In genomic region chr17:88598056-88598420, GRCm38 (mm10) we compare ENCODE assay signal across 9 mouse cellular contexts. TPM values are rescaled to one million over a fixed set of nuclear protein-coding genes. Genes with fewer than 3 reads are reported as not detected.
DNase-seq lines count a peak whose midpoint lies in the region; ATAC-seq and TF ChIP-seq lines count a peak whose summit lies in the region.
"Had no signal": no experiment of that assay in that cellular context is flagged by ENCODE, and none has a peak within 500 bp of the region (broad histone marks: within the 10 kb centered on the region; RNA-seq: fewer than 3 reads in every experiment).

No protein-coding gene starts in this region.

- TF ChIP-seq CTCF in G1E (IDR thresholded peaks at IDR 0.05; ENCODE audit: low read depth, low read length): no peak

- intact Hi-C loops in left cerebral cortex, postnatal 4 days (cut with DNase I): no loop called here

- peaks cover 27% of the 10 kb centered on the region for H3K4me1 ChIP-seq in heart, embryonic 15.5 days (replicated peaks)
- H3K4me1 ChIP-seq in G1E (ENCODE audit: insufficient read depth, low read depth, low read length): peaks cover 12% of the 10 kb centered on the region
- peaks cover 14% of the 10 kb centered on the region for H3K4me1 ChIP-seq in forebrain, embryonic 16.5 days (replicated peaks; ENCODE audit: control insufficient read depth, insufficient read depth, low read length)
- peaks cover 37% of the 10 kb centered on the region for H3K4me1 ChIP-seq in midbrain, embryonic 10.5 days

- H3K27me3 ChIP-seq in heart, embryonic 15.5 days: no peaks in the 10 kb centered on the region
- peaks cover 19% of the 10 kb centered on the region for H3K27me3 ChIP-seq in G1E (ENCODE audit: insufficient read depth, low read length)
- no peaks in the 10 kb centered on the region for H3K27me3 ChIP-seq in forebrain, embryonic 16.5 days (replicated peaks; ENCODE audit: control insufficient read depth, insufficient read depth, low read length)
- H3K27me3 ChIP-seq in midbrain, embryonic 10.5 days (ENCODE audit: low read depth, poor library complexity, severe bottlenecking): no peaks in the 10 kb centered on the region

- no peak for DNase-seq in heart, adult 11 months
- no peak for DNase-seq in G1E (ENCODE audit: low spot score)
- no peak for DNase-seq in midbrain, embryonic 10.5 days (ENCODE audit: low spot score)
- no peak for DNase-seq in layer of hippocampus, adult 9-11 months
- DNase-seq in gastrocnemius, adult 8-10 months (ENCODE audit: low spot score in 2 of 2): no peak
- DNase-seq in left cerebral cortex, postnatal 4 days: no peak

- WGBS in heart, embryonic 15.5 days: 5% methylated on average over 5 of the region's 5 CpGs
- 10% methylated on average over 5 of the region's 5 CpGs for WGBS in forebrain, embryonic 16.5 days
- WGBS in midbrain, embryonic 10.5 days: 9% methylated on average over 5 of the region's 5 CpGs

- H3K4me3 ChIP-seq in heart, embryonic 15.5 days: peak overlapping the region; percentile 79
- H3K4me3 ChIP-seq in G1E (ENCODE audit: low read depth, low read length): peak overlapping the region; percentile 59; the same call in 1 of the 2 replicates
- peak overlapping the region; percentile 58 for H3K4me3 ChIP-seq in forebrain, embryonic 16.5 days (replicated peaks; ENCODE audit: low read length)
- H3K4me3 ChIP-seq in midbrain, embryonic 10.5 days: peak overlapping the region; percentile 68

- H3K27ac ChIP-seq in heart, embryonic 15.5 days: peak overlapping the region; percentile 95
- no peak overlapping the region for H3K27ac ChIP-seq in forebrain, embryonic 16.5 days (ENCODE audit: low read length)
- H3K27ac ChIP-seq in midbrain, embryonic 10.5 days (replicated peaks): peak overlapping the region; percentile 86

- no peaks in the 10 kb centered on the region for H3K9me3 ChIP-seq in heart, embryonic 15.5 days (replicated peaks)
- H3K9me3 ChIP-seq in G1E (replicated peaks): no peaks in the 10 kb centered on the region
- H3K9me3 ChIP-seq in forebrain, embryonic 16.5 days (ENCODE audit: control insufficient read depth, low read length): no peaks in the 10 kb centered on the region
- H3K9me3 ChIP-seq in midbrain, embryonic 10.5 days (replicated peaks): no peaks in the 10 kb centered on the region

- peak overlapping the region; percentile 82 for H3K9ac ChIP-seq in heart, embryonic 15.5 days
- peak overlapping the region; percentile 63 for H3K9ac ChIP-seq in forebrain, embryonic 16.5 days (replicated peaks; ENCODE audit: low read depth, low read length)

- ATAC-seq in heart, embryonic 15.5 days (replicated peaks; ENCODE audit: insufficient number of reproducible peaks, insufficient read depth, low FRiP score, low read depth): 0 out of 2 replicates have a peak, but pooled peaks have one; percentile 21
- ATAC-seq in G1E (ENCODE audit: extremely low read depth, insufficient number of reproducible peaks, low FRiP score, poor library complexity, severe bottlenecking): no peak
- ATAC-seq in forebrain, embryonic 16.5 days: no peak

- no peaks in the 10 kb centered on the region for H3K36me3 ChIP-seq in heart, embryonic 15.5 days
- no peaks in the 10 kb centered on the region for H3K36me3 ChIP-seq in G1E (replicated peaks)
- H3K36me3 ChIP-seq in forebrain, embryonic 16.5 days (ENCODE audit: control insufficient read depth, insufficient read depth): no peaks in the 10 kb centered on the region
- H3K36me3 ChIP-seq in midbrain, embryonic 10.5 days: no peaks in the 10 kb centered on the region

- peak overlapping the region; percentile 88 for H3K4me2 ChIP-seq in heart, embryonic 15.5 days
- peak overlapping the region; percentile 88 for H3K4me2 ChIP-seq in forebrain, embryonic 16.5 days (ENCODE audit: low read length)

RNA-seq across cellular contexts. Expression of gene Ston1, which starts 0.6 kb away (rescaled TPM):
- polyA plus RNA-seq in heart, embryonic 15.5 days (2015; fragmentation: Nextera tagmentation; extraction: Ambion mirVana): 5.0 and 6.8 TPM in 2 replicates
- total RNA-seq in G1E (2014; fragmentation: Nextera tagmentation) (0.39 and 1.1 TPM in 2 replicates), G1E (2017) (0.06 and 0.49 TPM in 2 replicates)
- polyA plus RNA-seq in G1E (2012): 0.09 and 0.14 TPM in 2 replicates
- polyA plus RNA-seq in forebrain, embryonic 16.5 days (2015; fragmentation: Nextera tagmentation; extraction: Ambion mirVana): 1.6 and 1.7 TPM in 2 replicates
- 1.5 and 1.7 TPM in 2 replicates for polyA plus RNA-seq in midbrain, embryonic 10.5 days (2016; fragmentation: Nextera tagmentation; extraction: Ambion mirVana)
- 1 to 10 TPM; 2.8 to 7.0 (median 3.9) TPM for total RNA-seq in gastrocnemius, adult 8-10 months (2022)
- 10 to 100 TPM in 1 of 2 experiments, 1 to 10 TPM in 1; 9.1 to 11.1 TPM for total RNA-seq in left cerebral cortex, postnatal 4 days (2021)
- total RNA-seq: megakaryocyte progenitor cell, adult 5-6 weeks had no signal
